Mouse (Mus musculus) CH12.LX (cell line): ENCODE data around the gene Gm20777.
"Not testable (repeated sequence)": the region's sequence is repeated elsewhere in the genome, so short reads cannot be mapped to it uniquely, and the experiment has no call there.

ENCODE experiments used
- CTCF ChIP-seq, 2 experiments: IDR thresholded peaks in 1 of 2; conservative IDR thresholded peaks in 1 of 2; 2 replicates each; pipeline ENCODE4 v1.5.1; 2011 to 2012; ENCODE audit warnings: low read depth in 2 of 2, low read length in 2 of 2, improper control_type of control experiment in 1 of 2, inconsistent platforms in 1 of 2, mild to moderate bottlenecking in 1 of 2, moderate library complexity in 1 of 2
- JUN ChIP-seq: IDR thresholded peaks from 2 replicates; pipeline ENCODE4 v1.6.1; 2011; ENCODE audit warnings: low read depth, mild to moderate bottlenecking, low read length, improper control_type of control experiment, moderate library complexity; ENCODE audit not compliant: insufficient read depth
- JUND ChIP-seq: conservative IDR thresholded peaks from 2 replicates; pipeline ENCODE4 v1.6.1; 2011; ENCODE audit warnings: low read depth, low read length, improper control_type of control experiment
- NELFE ChIP-seq: IDR thresholded peaks from 2 replicates; pipeline ENCODE4 v1.6.1; 2011; ENCODE audit warnings: low read depth, low read length, improper control_type of control experiment
- TCF12 ChIP-seq: IDR thresholded peaks from 2 replicates; pipeline ENCODE4 v1.6.1; 2014; ENCODE audit warnings: low read depth, mild to moderate bottlenecking, inconsistent platforms, low read length, improper control_type of control experiment

GRCm38 (mm10) chrY:10708226-10708625 lies 44.0 kb downstream of the Gm20777 start:
- TF ChIP-seq CTCF (conservative IDR thresholded peaks at IDR 0.05 in 1 of 2, IDR thresholded peaks at IDR 0.05 in 1 of 2; ENCODE audit: low read depth in 2 of 2, low read length in 2 of 2); JUN; TCF12; JUND; NELFE: not testable (repeated sequence)
